Mouse (Mus musculus) embryo, embryonic 11.5 days (tissue): ENCODE measurements around the gene Slc13a5.

Experiments used
- DNase-seq: peaks from one replicate; pipeline ENCODE4 v3.0.0-alpha.2; 2012; ENCODE audit warnings: low read depth, low spot score

Gene Slc13a5

DNA sequence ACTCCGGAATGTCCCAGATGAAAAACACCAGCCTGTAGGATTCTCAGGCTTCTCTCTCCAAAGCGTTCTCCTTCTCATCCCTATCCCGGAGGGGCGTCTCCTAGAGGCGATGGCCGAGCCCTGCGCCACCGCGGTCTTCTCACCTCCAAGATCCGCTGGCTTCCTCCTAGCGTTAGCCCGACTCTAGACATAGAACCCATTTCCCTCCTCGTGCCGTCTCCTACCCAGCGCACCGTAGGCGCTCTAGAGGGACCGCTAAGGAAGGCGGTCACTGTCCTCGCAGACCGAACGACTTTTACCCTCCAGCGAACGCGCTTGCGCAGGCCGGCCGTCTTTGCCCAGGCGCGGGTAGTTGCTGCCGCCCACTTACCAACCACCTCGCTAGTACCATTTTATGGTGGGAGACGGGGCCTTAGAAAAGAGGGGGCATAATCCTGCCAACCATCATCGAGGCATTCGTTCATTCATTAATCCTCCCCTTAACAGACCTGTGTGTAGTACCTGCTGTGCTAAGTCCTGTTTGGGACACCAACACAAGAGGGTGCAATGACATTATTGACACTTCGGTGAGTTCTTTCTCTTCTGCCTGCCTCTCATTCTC is at the start of gene Slc13a5:
TSS of gene Slc13a5 (minus strand) at position 263 of the 601 bp plus-strand sequence.
- DNase-seq: peak; percentile 11

DNA sequence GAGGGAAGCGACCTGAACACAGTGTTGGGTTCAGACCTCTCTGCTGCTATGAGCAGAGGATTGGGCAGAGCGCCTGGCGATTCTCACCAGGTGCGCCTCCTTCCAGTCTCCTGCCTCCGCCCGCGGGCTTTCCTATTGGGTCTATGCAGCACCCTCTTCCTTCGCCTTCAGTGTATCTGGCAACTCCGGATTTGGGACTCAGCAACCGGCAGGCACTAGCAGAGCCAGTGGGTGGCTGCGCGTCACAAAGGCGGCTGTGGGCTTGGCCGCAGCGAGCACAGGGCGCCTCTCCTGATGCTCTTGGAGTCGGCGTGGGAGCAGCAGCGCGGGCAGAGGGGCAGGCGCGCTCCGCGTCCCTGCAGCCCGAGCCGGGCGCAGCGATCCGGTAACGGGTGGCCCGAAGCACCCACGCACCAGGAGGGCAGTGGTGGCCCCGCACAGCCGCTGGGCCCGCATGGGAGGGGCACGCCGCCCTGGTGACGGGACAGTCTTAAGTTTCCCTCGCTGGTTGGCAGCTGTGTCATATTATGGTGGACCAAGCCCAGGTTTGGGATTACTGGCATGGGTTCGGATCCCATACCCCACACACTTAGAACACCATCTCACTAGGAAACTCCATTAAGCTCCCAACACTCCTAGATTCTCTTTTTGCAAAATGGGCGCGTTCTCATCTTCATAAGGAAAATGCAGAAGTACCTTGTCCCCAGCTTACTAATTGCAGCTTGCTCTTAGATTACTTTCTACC is 47.3 kb upstream of the Slc13a5 start, which contains the start of gene Fbxo39:
TSS of gene Fbxo39 (plus strand) at position 294 of the 745 bp plus-strand sequence.
- no peak for DNase-seq

DNA sequence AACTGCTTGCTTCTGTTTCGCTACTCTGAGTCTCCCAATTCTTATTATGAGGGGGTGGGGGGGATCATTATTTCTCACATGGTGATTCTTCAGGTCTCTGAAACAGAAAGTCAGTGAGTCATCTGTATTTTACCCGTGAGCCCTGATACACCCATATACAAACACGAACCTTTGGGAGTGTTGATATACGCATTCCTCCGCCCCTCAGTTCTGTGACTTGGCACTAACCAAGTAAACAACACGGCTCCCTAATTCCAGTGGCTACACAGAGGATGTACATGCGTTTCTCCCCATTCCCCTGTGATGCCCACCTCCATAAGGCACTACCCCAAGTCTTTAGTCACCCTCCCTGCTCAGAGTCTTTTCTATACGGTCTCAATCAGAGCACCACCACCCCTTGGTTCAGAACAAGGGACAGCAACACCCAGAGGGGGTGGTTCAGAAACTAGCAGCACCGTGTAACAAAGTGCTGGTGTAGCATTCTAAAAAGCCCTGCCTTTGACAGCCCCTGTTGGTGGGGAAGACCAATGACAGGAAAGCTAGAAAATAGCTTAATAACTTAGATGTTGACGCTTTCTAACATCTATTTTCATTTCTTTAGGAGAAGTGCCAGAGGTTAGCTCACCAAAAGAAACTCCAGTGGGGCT is 44.5 kb upstream of the Slc13a5 start:
- no peak for DNase-seq

GRCm38 (mm10) chr11:72310491-72310890 is 43.5 kb upstream of the Slc13a5 start:
- no peak for DNase-seq

DNA sequence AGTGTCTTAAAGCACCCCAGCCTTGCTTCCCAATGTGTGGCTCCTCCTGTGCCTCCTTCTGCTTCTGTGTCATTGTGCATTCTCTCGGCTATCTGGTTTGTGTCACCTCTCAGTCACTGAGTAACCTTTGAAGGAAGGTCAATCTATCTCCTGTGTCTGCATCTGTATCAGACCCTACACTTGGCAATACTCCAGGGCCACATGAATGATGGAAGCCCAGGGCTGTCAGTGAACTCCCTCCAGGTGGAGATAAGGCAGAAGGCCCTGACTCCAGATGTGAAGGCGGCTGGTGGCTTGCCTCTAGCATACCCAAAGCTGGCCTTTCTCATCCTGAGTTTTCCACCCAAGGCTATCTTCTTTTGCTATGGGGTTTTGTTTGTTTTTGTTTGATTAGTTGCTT is 42.0 kb upstream of the Slc13a5 start:
- no peak for DNase-seq

DNA sequence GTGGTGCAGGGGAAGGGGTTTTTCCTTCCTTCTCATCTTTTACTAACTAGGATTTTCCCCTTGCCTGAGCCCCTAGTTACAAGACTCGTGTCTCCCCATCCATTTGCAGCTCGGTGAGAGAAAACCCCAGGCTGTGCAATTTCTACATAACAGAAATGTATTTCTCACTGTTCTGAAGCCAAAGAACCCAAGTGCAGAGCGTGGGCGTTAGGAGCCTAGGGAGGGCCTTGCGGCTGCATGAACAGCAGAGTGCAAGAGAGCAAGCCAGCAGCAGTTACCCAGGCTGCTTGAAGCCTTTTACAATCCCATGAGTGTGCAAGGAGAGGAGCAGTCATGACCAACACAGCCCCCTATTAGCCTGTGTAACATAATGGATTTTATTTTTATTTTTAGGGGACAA is 40.4 kb upstream of the Slc13a5 start:
- no peak for DNase-seq

DNA sequence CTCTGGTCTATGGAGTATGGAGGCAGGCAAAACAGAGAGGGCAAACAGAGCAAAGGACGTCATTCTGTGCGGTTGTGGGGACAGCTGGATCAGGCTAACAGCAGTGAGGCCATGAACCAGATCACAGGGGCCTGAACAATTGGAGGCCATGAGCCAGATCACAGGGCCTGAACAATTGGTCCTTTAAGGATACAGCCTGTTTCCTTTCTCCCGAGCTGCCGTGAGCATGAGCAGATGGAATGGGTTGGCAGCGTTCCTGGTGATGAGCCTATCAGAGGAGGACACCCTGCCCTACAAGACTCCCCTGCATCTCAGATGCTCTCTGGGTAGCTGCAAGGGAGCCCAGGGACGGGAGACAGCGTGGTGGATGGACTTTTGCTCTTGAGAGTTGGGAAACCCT is 35.2 kb upstream of the Slc13a5 start:
- DNase-seq: no peak

DNA sequence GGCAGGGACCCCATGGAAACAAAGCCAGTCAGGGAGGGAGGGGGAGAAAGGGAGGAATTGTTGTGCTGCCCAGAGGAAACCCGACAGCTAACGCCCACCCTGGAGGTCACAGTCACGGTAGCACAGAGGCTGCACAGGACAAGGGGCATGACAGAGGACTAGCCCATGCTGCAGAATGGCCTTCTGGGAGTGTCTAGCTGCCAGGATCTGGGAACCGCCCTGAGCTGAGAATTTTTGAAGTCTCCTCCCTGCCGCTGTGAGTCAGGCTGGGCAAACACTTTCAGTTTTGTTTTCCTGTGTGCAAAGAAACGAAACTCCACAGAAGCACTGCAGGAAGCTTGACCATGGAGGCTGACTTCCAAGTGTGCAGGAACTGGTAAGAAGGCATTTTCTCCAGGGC is 34.3 kb upstream of the Slc13a5 start, which contains the start of gene Xaf1:
TSS of gene Xaf1 (plus strand) at position 296 of the 400 bp plus-strand sequence.
- no peak for DNase-seq

- no peak for DNase-seq
Observed at GRCm38 (mm10) chr11:72293116-72293515, 26.1 kb upstream of the Slc13a5 start.

DNA sequence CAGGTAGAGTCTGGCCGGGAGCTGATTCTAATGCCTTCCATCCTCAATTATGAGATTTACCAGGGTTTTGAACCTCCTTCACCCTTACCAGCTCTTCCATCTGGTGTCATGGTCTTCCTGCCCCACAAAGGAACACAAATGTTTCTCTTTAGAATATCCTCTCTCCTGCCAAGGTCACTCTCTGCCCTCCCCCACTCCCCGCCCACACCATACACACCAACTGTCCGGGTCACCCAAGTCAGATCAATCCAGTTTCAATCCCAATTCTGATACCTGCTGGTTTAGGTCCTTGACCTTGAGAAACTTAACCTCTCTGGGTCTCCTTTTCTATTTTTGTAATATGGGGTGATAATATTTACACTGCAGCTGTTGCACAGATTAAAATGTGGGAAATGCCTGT is 20.5 kb upstream of the Slc13a5 start:
- no peak for DNase-seq

DNA sequence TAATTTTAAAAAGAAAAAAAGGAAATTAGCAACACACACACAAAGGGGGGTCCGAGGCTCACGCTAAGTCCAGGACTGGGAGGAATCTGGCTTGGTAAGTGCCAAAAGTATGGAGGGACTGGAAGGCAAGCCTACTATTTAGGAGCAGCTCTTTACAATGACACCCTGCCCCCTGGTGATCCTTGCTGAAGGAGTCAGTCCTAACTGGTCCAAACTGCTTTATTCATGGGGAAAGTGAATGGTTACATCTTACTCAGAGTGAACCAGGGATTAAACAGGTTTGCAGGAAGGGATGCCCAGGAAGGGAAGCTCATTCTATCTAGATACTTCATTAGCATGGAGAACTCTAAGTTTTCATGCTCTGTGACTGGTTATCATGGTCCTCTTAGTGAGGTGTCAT is 20.1 kb upstream of the Slc13a5 start:
- no peak for DNase-seq

DNA sequence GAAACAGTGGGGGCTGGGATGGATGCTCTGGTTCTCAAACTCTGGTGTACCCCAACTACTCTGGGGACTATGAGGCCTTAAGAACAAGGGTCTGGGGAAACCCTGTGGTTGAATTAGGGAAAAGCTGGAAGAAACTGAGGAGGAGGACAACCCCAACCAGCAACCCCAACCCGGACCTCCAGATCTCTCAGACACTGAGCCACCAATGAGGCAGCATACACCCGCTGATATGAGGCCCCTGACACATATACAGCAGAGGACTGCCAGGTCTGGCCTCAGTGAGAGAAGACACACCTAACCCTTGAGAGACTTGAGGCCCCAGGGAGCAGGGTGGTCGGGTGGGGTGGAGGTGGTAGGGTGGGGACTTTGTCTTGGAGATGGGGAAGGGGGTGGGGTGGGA is 19.6 kb upstream of the Slc13a5 start:
- no peak for DNase-seq

GRCm38 (mm10) chr11:72285971-72286480 is 19.0 kb upstream of the Slc13a5 start:
- no peak for DNase-seq

GRCm38 (mm10) chr11:72284532-72285182 is 17.6 kb upstream of the Slc13a5 start:
- DNase-seq: no peak

- no peak for DNase-seq
Observed at GRCm38 (mm10) chr11:72283486-72284224, 16.6 kb upstream of the Slc13a5 start.

DNA sequence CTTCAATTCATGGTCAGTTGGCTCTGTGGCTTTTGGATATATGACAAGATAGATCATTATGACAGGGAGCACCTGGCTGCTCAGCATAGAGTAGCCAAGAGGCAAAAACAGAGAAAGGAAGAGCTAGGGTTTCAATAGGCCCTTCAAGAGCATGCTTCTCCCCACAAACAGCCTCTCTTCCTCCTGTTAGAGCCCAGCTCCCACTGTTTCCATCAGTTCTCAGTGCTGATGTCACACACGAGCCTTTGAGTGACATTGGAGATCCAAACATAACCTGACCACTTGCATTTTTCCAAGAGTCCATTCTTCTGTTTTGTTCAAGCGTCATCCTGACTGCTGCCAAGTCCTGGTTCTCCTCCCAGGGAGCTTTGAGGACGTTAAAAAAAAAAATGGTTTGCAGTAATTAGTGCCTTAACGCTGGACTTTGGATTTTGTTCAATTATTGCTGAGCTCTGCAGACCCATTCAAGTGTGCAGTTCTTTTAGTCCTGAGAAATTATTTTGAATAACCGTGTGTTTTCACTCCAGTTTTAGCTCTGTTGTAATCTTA is 14.9 kb upstream of the Slc13a5 start:
- no peak for DNase-seq

- no peak for DNase-seq
Observed at GRCm38 (mm10) chr11:72281143-72281851, 14.3 kb upstream of the Slc13a5 start.

- no peak for DNase-seq
Observed at GRCm38 (mm10) chr11:72273341-72273740, 6.3 kb upstream of the Slc13a5 start.

- no peak for DNase-seq
Observed at GRCm38 (mm10) chr11:72271761-72272160, 4.7 kb upstream of the Slc13a5 start.

GRCm38 (mm10) chr11:72266207-72266959 is 639 bp downstream of the Slc13a5 start:
- peak; percentile 37 for DNase-seq
